Mouse (Mus musculus): ENCODE measurements around the gene Gpr55. TPM values are rescaled to one million over a fixed set of nuclear protein-coding genes. Genes with fewer than 3 reads are reported as not detected.

The Gpr55 gene
- polyA plus RNA-seq, 1 experiment: not detected

- Histone ChIP-seq H3K9me3 (peaks cover 21% of the 10 kb centered on the region), H3K36me3 (replicated peaks; ENCODE audit: low read length) (no peaks in the 10 kb centered on the region), H3K27me3 (replicated peaks) (peaks cover 46% of the 10 kb centered on the region), H3K4me3 (replicated peaks) (no peak overlapping the region), H3K4me1 (peaks cover 4% of the 10 kb centered on the region; the same call in 1 of the 2 replicates)
- TF ChIP-seq GATA1 (IDR thresholded peaks at IDR 0.05; ENCODE audit: borderline replicate concordance, low read length): no peak
Observed at GRCm38 (mm10) chr1:85922865-85923211, 38.0 kb downstream of the Gpr55 start.

- Histone ChIP-seq H3K9me3 (peaks cover 21% of the 10 kb centered on the region), H3K4me3 (replicated peaks) (no peak overlapping the region), H3K27me3 (replicated peaks) (peaks cover 43% of the 10 kb centered on the region), H3K36me3 (replicated peaks; ENCODE audit: low read length) (no peaks in the 10 kb centered on the region), H3K4me1 (peaks cover 4% of the 10 kb centered on the region; the same call in 1 of the 2 replicates)
- TF ChIP-seq FLI1 (IDR thresholded peaks at IDR 0.05; ENCODE audit: low read length): no peak
- no peak for TF ChIP-seq GATA1 (IDR thresholded peaks at IDR 0.05; ENCODE audit: borderline replicate concordance, low read length)
Observed at GRCm38 (mm10) chr1:85922127-85922864, 38.5 kb downstream of the Gpr55 start.

- no peak for TF ChIP-seq FLI1 (IDR thresholded peaks at IDR 0.05; ENCODE audit: low read length)
- TF ChIP-seq GATA1 (IDR thresholded peaks at IDR 0.05; ENCODE audit: borderline replicate concordance, low read length): no peak
- H3K36me3 ChIP-seq (replicated peaks; ENCODE audit: low read length): no peaks in the 10 kb centered on the region
- peaks cover 48% of the 10 kb centered on the region for H3K27me3 ChIP-seq (replicated peaks)
- H3K4me3 ChIP-seq (replicated peaks): no peak overlapping the region
- peaks cover 21% of the 10 kb centered on the region for H3K9me3 ChIP-seq
- peaks cover 4% of the 10 kb centered on the region; the same call in 1 of the 2 replicates for H3K4me1 ChIP-seq
Observed at GRCm38 (mm10) chr1:85921725-85922124, 39.1 kb downstream of the Gpr55 start.

GRCm38 (mm10) chr1:85919621-85920020, 41.2 kb downstream of the Gpr55 start:
- Histone ChIP-seq H3K4me3 (replicated peaks) (no peak overlapping the region), H3K36me3 (replicated peaks; ENCODE audit: low read length) (no peaks in the 10 kb centered on the region), H3K4me1 (peaks cover 4% of the 10 kb centered on the region; the same call in 1 of the 2 replicates), H3K9me3 (peaks cover 17% of the 10 kb centered on the region), H3K27me3 (replicated peaks) (peaks cover 36% of the 10 kb centered on the region)
- TF ChIP-seq GATA1 (IDR thresholded peaks at IDR 0.05; ENCODE audit: borderline replicate concordance, low read length) (no peak), FLI1 (IDR thresholded peaks at IDR 0.05; ENCODE audit: low read length) (no peak)

GRCm38 (mm10) chr1:85916830-85917450, 43.9 kb downstream of the Gpr55 start:
- TF ChIP-seq FLI1 (IDR thresholded peaks at IDR 0.05; ENCODE audit: low read length): no peak
- no peak for TF ChIP-seq GATA1 (IDR thresholded peaks at IDR 0.05; ENCODE audit: borderline replicate concordance, low read length)
- Histone ChIP-seq H3K4me1 (peaks cover 17% of the 10 kb centered on the region), H3K4me3 (replicated peaks) (no peak overlapping the region), H3K9me3 (peaks cover 17% of the 10 kb centered on the region), H3K27me3 (replicated peaks) (peaks cover 22% of the 10 kb centered on the region), H3K36me3 (replicated peaks; ENCODE audit: low read length) (no peaks in the 10 kb centered on the region)

GRCm38 (mm10) chr1:85915890-85916289, 44.9 kb downstream of the Gpr55 start:
- Histone ChIP-seq H3K4me3 (replicated peaks) (no peak overlapping the region), H3K9me3 (peaks cover 18% of the 10 kb centered on the region), H3K4me1 (peaks cover 17% of the 10 kb centered on the region), H3K27me3 (replicated peaks) (peaks cover 17% of the 10 kb centered on the region), H3K36me3 (replicated peaks; ENCODE audit: low read length) (no peaks in the 10 kb centered on the region)
- no peak for TF ChIP-seq GATA1 (IDR thresholded peaks at IDR 0.05; ENCODE audit: borderline replicate concordance, low read length)
- no peak for TF ChIP-seq FLI1 (IDR thresholded peaks at IDR 0.05; ENCODE audit: low read length)

- H3K4me1 ChIP-seq: peaks cover 13% of the 10 kb centered on the region
- H3K36me3 ChIP-seq (replicated peaks; ENCODE audit: low read length): peaks cover 6% of the 10 kb centered on the region
- TF ChIP-seq FLI1 (IDR thresholded peaks at IDR 0.05; ENCODE audit: low read length) (no peak), GATA1 (IDR thresholded peaks at IDR 0.05; ENCODE audit: borderline replicate concordance, low read length) (no peak)
- H3K4me3 ChIP-seq (replicated peaks): no peak overlapping the region
- H3K9me3 ChIP-seq: peaks cover 4% of the 10 kb centered on the region
- H3K27me3 ChIP-seq (replicated peaks): peaks cover 10% of the 10 kb centered on the region
Observed at GRCm38 (mm10) chr1:85913078-85913755, 47.6 kb downstream of the Gpr55 start.

- H3K4me3 ChIP-seq (replicated peaks): no peak overlapping the region
- peaks cover 3% of the 10 kb centered on the region; the same call in 1 of the 2 replicates for H3K9me3 ChIP-seq
- peaks cover 47% of the 10 kb centered on the region for H3K36me3 ChIP-seq (replicated peaks; ENCODE audit: low read length)
- TF ChIP-seq GATA1 (IDR thresholded peaks at IDR 0.05; ENCODE audit: borderline replicate concordance, low read length): no peak
- TF ChIP-seq FLI1 (IDR thresholded peaks at IDR 0.05; ENCODE audit: low read length): no peak
- H3K27me3 ChIP-seq (replicated peaks): peaks cover 2% of the 10 kb centered on the region
- H3K4me1 ChIP-seq: peaks cover 12% of the 10 kb centered on the region
Observed at GRCm38 (mm10) chr1:85908754-85909590, 51.8 kb downstream of the Gpr55 start.

- Histone ChIP-seq H3K36me3 (replicated peaks; ENCODE audit: low read length) (peaks cover 66% of the 10 kb centered on the region), H3K9me3 (peaks cover 3% of the 10 kb centered on the region; the same call in 1 of the 2 replicates), H3K27me3 (replicated peaks) (peaks cover 2% of the 10 kb centered on the region), H3K4me1 (peaks cover 6% of the 10 kb centered on the region), H3K4me3 (replicated peaks) (no peak overlapping the region)
- no peak for TF ChIP-seq GATA1 (IDR thresholded peaks at IDR 0.05; ENCODE audit: borderline replicate concordance, low read length)
- TF ChIP-seq FLI1 (IDR thresholded peaks at IDR 0.05; ENCODE audit: low read length): no peak
Observed at GRCm38 (mm10) chr1:85906892-85907291, 53.9 kb downstream of the Gpr55 start.
